Comparison of ENCODE assay signal across 9 mouse cellular contexts in the genomic region with DNA sequence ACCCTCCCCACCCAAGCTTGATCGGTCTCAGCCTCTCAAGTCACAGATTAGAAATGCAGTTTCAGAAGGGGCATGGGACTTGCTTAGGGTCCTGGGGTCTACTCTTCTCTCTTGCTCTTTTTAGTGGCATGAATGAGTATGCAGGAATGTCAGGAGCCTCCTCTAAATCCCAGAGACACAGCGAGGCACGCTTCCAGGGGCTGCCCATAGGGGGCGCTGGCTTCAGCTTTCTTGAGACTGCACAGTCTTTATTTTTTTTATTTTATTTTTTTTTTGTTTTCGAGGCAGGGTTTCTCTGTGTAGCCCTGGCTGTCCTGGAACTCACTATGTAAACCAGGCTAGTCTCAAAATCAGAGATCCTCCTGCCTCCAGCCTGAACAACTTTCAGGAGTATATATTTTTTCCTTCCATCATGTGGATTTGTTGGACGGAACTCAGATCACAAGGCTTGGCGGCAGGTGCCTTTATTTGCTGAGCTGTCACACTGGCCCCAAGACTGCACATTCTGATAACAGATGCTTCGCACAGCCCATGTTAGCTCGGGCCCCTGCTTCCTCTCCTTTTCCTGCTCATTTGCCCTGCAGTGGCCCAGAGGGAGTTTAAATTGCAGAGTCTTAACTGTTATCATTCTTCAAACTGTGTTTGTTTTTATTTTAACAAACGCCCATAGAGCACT. TPM values are rescaled to one million over a fixed set of nuclear protein-coding genes. Genes with fewer than 3 reads are reported as not detected.
DNase-seq lines count a peak whose midpoint lies in the region; ATAC-seq and TF ChIP-seq lines count a peak whose summit lies in the region.
"Had no signal": no experiment of that assay in that cellular context is flagged by ENCODE, and none has a peak within 500 bp of the region (broad histone marks: within the 10 kb centered on the region; RNA-seq: fewer than 3 reads in every experiment).

No protein-coding gene starts in this region.

- 36% methylated on average over 10 of the region's 10 CpGs for WGBS in forebrain, postnatal 0 days
- 34% methylated on average over 10 of the region's 10 CpGs for WGBS in forebrain, embryonic 13.5 days
- WGBS in lung, embryonic 14.5 days, result 21% methylated on average over 10 of the region's 10 CpGs
- 31% methylated on average over 10 of the region's 10 CpGs for WGBS in embryonic facial prominence, embryonic 14.5 days

- H3K4me1 ChIP-seq in forebrain, postnatal 0 days (ENCODE audit: insufficient read depth), result no peaks in the 10 kb centered on the region
- H3K4me1 ChIP-seq in forebrain, embryonic 13.5 days, result peaks cover 18% of the 10 kb centered on the region
- H3K4me1 ChIP-seq in lung, embryonic 14.5 days (ENCODE audit: insufficient read depth), result 0 out of 2 replicates have a peak, but pooled peaks cover 6% of the 10 kb centered on the region
- peaks cover 9% of the 10 kb centered on the region for H3K4me1 ChIP-seq in embryonic facial prominence, embryonic 14.5 days (ENCODE audit: control insufficient read depth, insufficient read depth, low read length)

- H3K9ac ChIP-seq in forebrain, postnatal 0 days, result no peak overlapping the region
- no peak overlapping the region for H3K9ac ChIP-seq in forebrain, embryonic 13.5 days
- H3K9ac ChIP-seq in lung, embryonic 14.5 days, result no peak overlapping the region
- no peak overlapping the region for H3K9ac ChIP-seq in embryonic facial prominence, embryonic 14.5 days (ENCODE audit: low read depth, low read length)

- peaks cover 29% of the 10 kb centered on the region for H3K27me3 ChIP-seq in forebrain, postnatal 0 days (ENCODE audit: insufficient read depth, low read length)
- H3K27me3 ChIP-seq in forebrain, embryonic 13.5 days, result peaks cover 69% of the 10 kb centered on the region
- H3K27me3 ChIP-seq in lung, embryonic 14.5 days (ENCODE audit: insufficient read depth, low read length), result peaks cover 41% of the 10 kb centered on the region
- peaks cover 43% of the 10 kb centered on the region for H3K27me3 ChIP-seq in embryonic facial prominence, embryonic 14.5 days (replicated peaks; ENCODE audit: control insufficient read depth, insufficient read depth, low read length)

- no peaks in the 10 kb centered on the region for H3K9me3 ChIP-seq in forebrain, postnatal 0 days (ENCODE audit: low read length)
- no peaks in the 10 kb centered on the region for H3K9me3 ChIP-seq in forebrain, embryonic 13.5 days (replicated peaks)
- H3K9me3 ChIP-seq in lung, embryonic 14.5 days (ENCODE audit: low read depth, low read length), result no peaks in the 10 kb centered on the region
- H3K9me3 ChIP-seq in embryonic facial prominence, embryonic 14.5 days (ENCODE audit: control insufficient read depth, low read length), result no peaks in the 10 kb centered on the region

- H3K27ac ChIP-seq in forebrain, postnatal 0 days (ENCODE audit: low read depth, low read length), result no peak overlapping the region
- no peak overlapping the region for H3K27ac ChIP-seq in forebrain, embryonic 13.5 days
- no peak overlapping the region for H3K27ac ChIP-seq in lung, embryonic 14.5 days (ENCODE audit: low read depth)
- no peak overlapping the region for H3K27ac ChIP-seq in embryonic facial prominence, embryonic 14.5 days (replicated peaks; ENCODE audit: low read depth, low read length)

- no peak overlapping the region for H3K4me3 ChIP-seq in forebrain, postnatal 0 days (ENCODE audit: low read depth, low read length)
- H3K4me3 ChIP-seq in forebrain, embryonic 13.5 days, result no peak overlapping the region
- no peak overlapping the region for H3K4me3 ChIP-seq in lung, embryonic 14.5 days (ENCODE audit: low read depth, low read length)
- no peak overlapping the region for H3K4me3 ChIP-seq in embryonic facial prominence, embryonic 14.5 days (ENCODE audit: low read depth, low read length)

- H3K36me3 ChIP-seq in forebrain, postnatal 0 days (ENCODE audit: insufficient read depth), result peaks cover 1% of the 10 kb centered on the region; the same call in 1 of the 2 replicates
- H3K36me3 ChIP-seq in forebrain, embryonic 13.5 days (ENCODE audit: poor library complexity, severe bottlenecking), result no peaks in the 10 kb centered on the region
- H3K36me3 ChIP-seq in lung, embryonic 14.5 days (ENCODE audit: insufficient read depth), result 0 out of 2 replicates have a peak, but pooled peaks cover 10% of the 10 kb centered on the region
- peaks cover 20% of the 10 kb centered on the region; the same call in 1 of the 2 replicates for H3K36me3 ChIP-seq in embryonic facial prominence, embryonic 14.5 days (ENCODE audit: control insufficient read depth, insufficient read depth, low read length)

- peak; percentile 79 for DNase-seq in forebrain, postnatal 0 days
- peak; percentile 87 for DNase-seq in lung, embryonic 14.5 days
- DNase-seq in lung, adult 18-20 months, result no peak
- peak; percentile 90 for DNase-seq in ZHBTc4 (ENCODE audit: low read depth, low spot score)
- peak; percentile 36 for DNase-seq in embryonic facial prominence, embryonic 14.5 days (ENCODE audit: low spot score)
- DNase-seq in mesoderm, embryonic 11.5 days (ENCODE audit: low read depth, low spot score), result peak; percentile 83

- ATAC-seq in forebrain, postnatal 0 days, result no peak
- ATAC-seq in forebrain, embryonic 13.5 days, result no peak
- ATAC-seq in lung, embryonic 14.5 days (ENCODE audit: insufficient read depth), result no peak
- no peak for ATAC-seq in embryonic facial prominence, embryonic 14.5 days (ENCODE audit: low read depth)
- no peak for ATAC-seq in activated CD4-positive, CD25-positive, alpha-beta regulatory T cell, adult 4 months

- TF ChIP-seq CTCF in forebrain, postnatal 0 days (IDR thresholded peaks at IDR 0.05; ENCODE audit: low read depth), result peak; percentile 66
- peak; percentile 75 for TF ChIP-seq CTCF in lung, embryonic 14.5 days (IDR thresholded peaks at IDR 0.05; ENCODE audit: low read depth)

- H3K4me2 ChIP-seq in forebrain, postnatal 0 days (ENCODE audit: low read depth), result no peak overlapping the region
- H3K4me2 ChIP-seq in forebrain, embryonic 13.5 days, result no peak overlapping the region
- no peak overlapping the region for H3K4me2 ChIP-seq in lung, embryonic 14.5 days
- no peak overlapping the region for H3K4me2 ChIP-seq in embryonic facial prominence, embryonic 14.5 days (ENCODE audit: low read depth, low read length)

RNA-seq across cellular contexts. Expression of gene Gmppa, which starts 9.8 kb away (rescaled TPM):
- total RNA-seq in forebrain, postnatal 0 days (2014; rRNA removed), result 57.3 and 68.3 TPM in 2 replicates
- 64.0 and 64.9 TPM in 2 replicates for polyA plus RNA-seq in forebrain, postnatal 0 days (2015; fragmentation: Nextera tagmentation; extraction: Ambion mirVana)
- polyA plus RNA-seq in forebrain, embryonic 13.5 days (2015; fragmentation: Nextera tagmentation; extraction: Ambion mirVana), result 53.7 and 62.7 TPM in 2 replicates
- 61.2 and 67.3 TPM in 2 replicates for polyA plus RNA-seq in lung, embryonic 14.5 days (2014; fragmentation: Nextera tagmentation; extraction: Ambion mirVana)
- 74.2 and 82.9 TPM in 2 replicates for polyA plus RNA-seq in embryonic facial prominence, embryonic 14.5 days (2014; fragmentation: Nextera tagmentation; extraction: Ambion mirVana)
- 10 to 100 TPM; 43.8 to 51.5 TPM for polyA plus RNA-seq in activated CD4-positive, CD25-positive, alpha-beta regulatory T cell, adult 4 months (2017; shearing (Covaris generic))

RNA-seq across cellular contexts. Expression of gene Asic4, which starts 24.3 kb away (rescaled TPM):
- total RNA-seq in forebrain, postnatal 0 days (2014; rRNA removed), result 21.2 and 21.4 TPM in 2 replicates
- 6.3 and 7.7 TPM in 2 replicates for polyA plus RNA-seq in forebrain, postnatal 0 days (2015; fragmentation: Nextera tagmentation; extraction: Ambion mirVana)
- 4.0 and 5.4 TPM in 2 replicates for polyA plus RNA-seq in forebrain, embryonic 13.5 days (2015; fragmentation: Nextera tagmentation; extraction: Ambion mirVana)
- polyA plus RNA-seq in lung, embryonic 14.5 days (2014; fragmentation: Nextera tagmentation; extraction: Ambion mirVana), result 0.12 and 0.18 TPM in 2 replicates
- 0.16 and 0.18 TPM in 2 replicates for polyA plus RNA-seq in embryonic facial prominence, embryonic 14.5 days (2014; fragmentation: Nextera tagmentation; extraction: Ambion mirVana)
- polyA plus RNA-seq in activated CD4-positive, CD25-positive, alpha-beta regulatory T cell, adult 4 months (2017; shearing (Covaris generic)), result not detected
- total RNA-seq: hematopoietic stem cell, adult 5-6 weeks had no signal

RNA-seq across cellular contexts. Expression of gene Speg, which starts 50.8 kb away (rescaled TPM):
- 44.4 and 56.3 TPM in 2 replicates for total RNA-seq in forebrain, postnatal 0 days (2014; rRNA removed)
- 17.8 and 20.6 TPM in 2 replicates for polyA plus RNA-seq in forebrain, postnatal 0 days (2015; fragmentation: Nextera tagmentation; extraction: Ambion mirVana)
- 7.6 and 9.0 TPM in 2 replicates for polyA plus RNA-seq in forebrain, embryonic 13.5 days (2015; fragmentation: Nextera tagmentation; extraction: Ambion mirVana)
- polyA plus RNA-seq in lung, embryonic 14.5 days (2014; fragmentation: Nextera tagmentation; extraction: Ambion mirVana), result 40.1 and 44.7 TPM in 2 replicates
- 20.2 and 20.3 TPM in 2 replicates for polyA plus RNA-seq in embryonic facial prominence, embryonic 14.5 days (2014; fragmentation: Nextera tagmentation; extraction: Ambion mirVana)
- polyA plus RNA-seq in activated CD4-positive, CD25-positive, alpha-beta regulatory T cell, adult 4 months (2017; shearing (Covaris generic)), result not detected

RNA-seq across cellular contexts. Expression of gene Chpf, which starts 53.2 kb away (rescaled TPM):
- total RNA-seq in forebrain, postnatal 0 days (2014; rRNA removed), result 65.9 and 80.4 TPM in 2 replicates
- 55.5 and 56.8 TPM in 2 replicates for polyA plus RNA-seq in forebrain, postnatal 0 days (2015; fragmentation: Nextera tagmentation; extraction: Ambion mirVana)
- 16.9 and 18.6 TPM in 2 replicates for polyA plus RNA-seq in forebrain, embryonic 13.5 days (2015; fragmentation: Nextera tagmentation; extraction: Ambion mirVana)
- 32.8 and 35.1 TPM in 2 replicates for polyA plus RNA-seq in lung, embryonic 14.5 days (2014; fragmentation: Nextera tagmentation; extraction: Ambion mirVana)
- polyA plus RNA-seq in embryonic facial prominence, embryonic 14.5 days (2014; fragmentation: Nextera tagmentation; extraction: Ambion mirVana), result 65.1 and 66.0 TPM in 2 replicates
- polyA plus RNA-seq in activated CD4-positive, CD25-positive, alpha-beta regulatory T cell, adult 4 months (2017; shearing (Covaris generic)), result 1 to 10 TPM; 4.0 to 5.3 TPM

RNA-seq across cellular contexts. Expression of gene Tmem198, which starts 53.4 kb away (rescaled TPM):
- 54.8 and 58.0 TPM in 2 replicates for total RNA-seq in forebrain, postnatal 0 days (2014; rRNA removed)
- polyA plus RNA-seq in forebrain, postnatal 0 days (2015; fragmentation: Nextera tagmentation; extraction: Ambion mirVana), result 61.2 and 70.8 TPM in 2 replicates
- 34.0 and 35.5 TPM in 2 replicates for polyA plus RNA-seq in forebrain, embryonic 13.5 days (2015; fragmentation: Nextera tagmentation; extraction: Ambion mirVana)
- 0.26 and 0.72 TPM in 2 replicates for polyA plus RNA-seq in lung, embryonic 14.5 days (2014; fragmentation: Nextera tagmentation; extraction: Ambion mirVana)
- 1.3 and 1.6 TPM in 2 replicates for polyA plus RNA-seq in embryonic facial prominence, embryonic 14.5 days (2014; fragmentation: Nextera tagmentation; extraction: Ambion mirVana)
- polyA plus RNA-seq in activated CD4-positive, CD25-positive, alpha-beta regulatory T cell, adult 4 months (2017; shearing (Covaris generic)), result under 1 TPM in 1 of 2 experiments, not detected in 1; 0.40 TPM
- total RNA-seq: hematopoietic stem cell, adult 5-6 weeks had no signal

Comparison
In these comparisons a context has a peak if more than half of its experiments do, and no peak if none do; other contexts are left out.
1. DNase-seq: peak in forebrain, postnatal 0 days (single experiment), lung, embryonic 14.5 days (single experiment), ZHBTc4 (single experiment), embryonic facial prominence, embryonic 14.5 days (single experiment) and mesoderm, embryonic 11.5 days (single experiment); none in lung, adult 18-20 months (0 of 2).